Mouse (Mus musculus) cerebellum, postnatal 10 days (tissue): ENCODE measurements around the gene Gm42791.

ENCODE experiments used
- DNase-seq, 2 experiments: peaks; one replicate each; pipeline ENCODE4 v3.0.0; 2021; ENCODE audit warnings: mixed read lengths in 2 of 2

The Gm42791 gene

DNA sequence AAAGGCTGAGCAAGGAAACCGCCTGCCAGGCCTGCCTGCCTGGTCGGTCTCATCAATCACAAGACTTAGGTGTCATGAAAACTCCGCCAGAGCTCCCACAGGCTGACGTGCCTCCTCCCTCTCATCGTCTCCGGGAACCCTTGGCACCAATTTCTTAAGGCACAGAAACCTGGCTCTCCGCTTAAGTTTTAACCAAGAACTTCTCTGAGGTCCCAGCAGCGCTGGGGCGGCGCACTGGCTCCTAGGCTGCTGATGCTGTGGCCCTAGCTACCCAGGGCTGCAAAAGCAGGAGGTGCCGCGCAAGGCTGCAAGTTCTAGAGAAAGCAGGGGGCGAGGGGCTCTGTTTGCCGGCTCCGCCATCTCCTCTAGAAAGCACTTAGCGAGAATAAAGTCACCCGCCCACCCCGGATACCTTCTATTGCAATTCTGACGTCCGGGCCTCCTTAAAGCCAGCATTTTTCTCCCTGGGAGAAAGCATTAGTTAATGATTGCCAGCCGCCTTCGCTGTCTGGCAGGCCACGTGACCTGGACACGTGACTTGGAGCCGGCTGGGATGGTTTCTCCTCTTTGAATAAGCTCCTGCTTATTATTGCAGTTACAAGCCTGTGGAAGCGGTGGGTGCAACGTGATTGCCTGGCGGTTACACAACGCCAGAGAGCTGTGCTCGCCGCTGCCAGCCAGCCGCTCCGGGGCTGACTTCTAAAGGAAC lies at the start of gene Gm42791:
Gm42791 (minus strand) TSS at position 442 of the 709 bp plus-strand sequence.
- peak; percentile 94 to 95 for DNase-seq

DNA sequence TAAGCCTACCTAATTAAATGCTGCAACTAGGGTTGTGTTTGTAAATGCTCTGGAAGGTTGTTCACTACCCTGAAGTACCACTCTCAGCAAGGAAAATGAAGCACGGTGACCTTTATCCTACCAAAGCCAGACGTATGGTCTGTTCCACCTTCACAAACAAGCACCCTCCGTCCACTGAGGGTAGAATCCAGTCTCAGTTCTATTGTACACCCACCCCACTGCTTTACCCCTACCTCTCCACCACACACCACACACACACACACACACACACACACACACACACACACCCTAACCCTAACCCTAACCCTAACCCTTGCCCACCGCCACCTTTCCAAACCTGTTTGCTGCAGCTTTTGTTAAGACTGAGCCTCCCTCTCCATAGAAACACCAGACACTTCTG lies 49.1 kb upstream of the Gm42791 start:
- no peak for DNase-seq

DNA sequence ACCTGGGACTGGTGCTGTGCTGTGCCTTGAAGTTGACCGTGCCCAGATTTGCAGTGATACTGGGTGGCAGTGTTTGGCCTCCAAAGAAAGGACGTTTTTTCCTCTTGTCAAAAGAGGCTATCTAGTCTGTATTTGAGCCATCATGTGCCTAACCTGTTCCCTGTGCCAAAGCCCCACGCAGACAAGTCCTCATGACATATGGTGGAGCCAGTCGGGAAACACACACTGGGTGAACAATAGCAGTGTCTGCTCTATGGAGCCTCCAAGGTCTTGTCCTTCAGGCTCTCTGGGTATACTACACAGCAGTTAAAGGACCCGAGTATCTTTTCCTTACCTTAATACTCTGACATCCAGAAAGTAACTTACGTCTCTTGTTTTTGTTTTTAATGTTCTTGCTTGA lies 48.3 kb upstream of the Gm42791 start:
- DNase-seq = peak; percentile 52 to 63

DNA sequence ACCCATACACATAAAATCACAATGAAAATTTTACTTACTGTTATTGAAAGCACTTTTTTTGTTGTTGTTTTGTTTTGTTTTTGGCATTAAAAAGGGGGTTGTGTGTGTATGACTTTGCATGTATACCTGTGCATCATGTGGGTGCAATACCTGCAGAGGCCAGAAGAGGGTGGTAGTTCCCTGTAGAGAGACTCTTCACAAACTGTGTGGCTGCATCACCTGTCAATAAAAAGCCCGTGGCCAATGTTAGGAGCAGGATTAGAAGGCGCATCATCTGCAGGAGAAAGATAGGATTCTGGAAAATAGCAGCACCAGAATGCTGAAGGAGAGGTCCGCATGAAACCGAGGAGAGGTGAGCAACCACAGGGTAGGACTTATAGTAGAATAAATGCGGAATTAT lies 44.9 kb upstream of the Gm42791 start:
- DNase-seq = peak; percentile 49 to 68

DNA sequence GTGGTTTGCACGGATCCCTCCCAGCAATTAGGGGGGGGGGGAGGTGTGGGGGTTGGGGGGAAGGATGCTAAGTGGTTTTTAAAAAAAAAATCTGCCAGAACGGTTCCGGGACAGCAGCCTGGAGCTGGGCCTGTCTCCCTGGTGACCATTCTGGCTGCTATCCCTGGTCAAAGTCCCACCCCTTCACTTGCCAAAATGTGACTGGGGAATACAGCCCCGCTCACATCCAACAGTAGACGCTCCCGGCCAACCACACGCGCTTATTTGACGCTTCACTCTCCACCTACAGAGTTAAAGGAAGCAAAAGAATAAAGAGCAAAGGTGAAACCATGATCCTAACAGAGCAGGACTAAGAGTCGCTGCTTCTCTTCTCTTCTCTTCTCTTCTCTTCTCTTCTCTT lies 42.8 kb upstream of the Gm42791 start:
- DNase-seq = peak; percentile 74 to 79

DNA sequence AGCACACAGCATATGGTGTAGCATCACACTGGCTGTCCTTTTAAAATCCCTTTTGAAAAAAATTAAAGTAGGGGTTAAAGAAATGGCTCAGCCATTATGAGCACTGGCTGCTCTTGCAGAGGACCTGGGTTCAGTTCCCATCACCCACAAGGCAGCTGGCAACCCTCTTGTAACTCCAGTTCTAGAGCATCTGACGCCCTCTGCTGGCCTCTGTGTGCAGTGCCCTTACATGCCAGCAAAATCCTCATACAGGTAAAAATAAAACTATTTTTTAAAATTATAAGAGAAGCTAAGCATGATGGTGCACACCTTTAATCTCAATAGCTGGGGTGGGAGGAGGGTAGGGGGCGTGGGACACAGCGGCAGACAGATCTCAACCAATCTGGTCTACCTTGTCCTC lies 42.0 kb upstream of the Gm42791 start:
- no peak for DNase-seq

DNA sequence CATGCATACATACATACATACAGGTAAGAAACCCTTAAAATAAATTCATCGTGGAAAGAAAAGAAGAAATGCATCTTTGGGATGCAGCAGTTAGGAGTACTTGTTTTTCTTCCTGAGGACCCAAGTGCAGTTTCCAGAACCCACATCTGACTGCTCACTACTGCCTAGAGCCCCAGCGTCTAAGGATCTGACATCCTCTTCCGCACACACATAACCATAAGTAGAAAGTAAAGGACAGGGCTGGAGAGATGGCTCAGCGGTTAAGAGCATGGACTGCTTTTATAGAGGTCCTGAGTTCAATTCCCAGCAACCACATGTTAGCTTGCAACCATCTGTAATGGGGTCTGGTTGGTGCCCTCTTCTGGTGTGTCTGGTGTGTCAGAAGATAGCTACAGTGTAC lies 37.5 kb upstream of the Gm42791 start:
- no peak for DNase-seq

DNA sequence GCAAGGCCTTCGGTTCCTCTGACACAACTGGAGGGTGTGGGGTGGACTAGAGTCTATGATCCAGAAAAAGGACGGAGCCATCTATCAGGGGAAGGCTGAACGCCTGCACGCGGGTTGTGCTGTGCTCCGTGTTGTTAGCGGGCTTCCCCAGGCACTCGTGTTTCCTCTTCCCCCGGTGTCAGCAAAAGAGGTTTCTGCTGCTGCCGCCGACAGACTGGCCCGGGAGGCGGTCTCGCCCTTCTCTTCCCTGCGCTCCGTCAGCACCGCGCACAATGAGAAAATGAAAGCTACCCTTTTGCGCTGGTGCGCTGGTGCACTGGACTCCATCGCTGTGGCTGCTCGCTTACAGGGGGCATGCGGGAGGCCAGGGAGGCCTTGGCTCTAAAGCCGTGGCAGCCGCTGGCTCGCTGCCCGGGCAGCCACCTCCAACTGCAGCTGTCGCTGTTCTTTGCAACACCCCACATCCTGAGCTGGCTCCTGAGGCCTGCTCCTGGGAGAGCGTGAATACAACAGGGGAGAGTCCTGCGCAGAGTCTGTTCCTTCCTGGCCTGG lies 36.3 kb upstream of the Gm42791 start:
- DNase-seq = peak; percentile 82 to 87

DNA sequence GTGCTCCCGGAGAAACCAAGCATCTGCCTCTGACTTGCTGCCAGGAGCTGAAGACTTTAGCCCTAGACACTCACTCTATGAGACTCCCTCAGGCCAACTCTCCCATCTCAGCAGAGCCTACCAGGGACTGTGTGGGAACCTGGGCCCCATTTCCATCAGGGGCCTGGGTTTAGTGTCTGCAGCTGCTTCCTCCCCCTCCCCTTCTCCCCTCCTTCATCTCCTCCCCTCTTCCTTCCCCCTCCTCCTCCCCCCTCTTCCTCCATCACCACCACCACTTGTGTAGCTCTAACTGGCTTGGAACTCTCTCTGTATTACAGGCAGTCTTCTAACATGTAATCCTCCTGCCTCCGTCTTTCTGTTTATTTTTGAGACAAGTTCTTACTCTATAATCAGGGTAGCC lies 35.2 kb upstream of the Gm42791 start:
- DNase-seq = no peak

DNA sequence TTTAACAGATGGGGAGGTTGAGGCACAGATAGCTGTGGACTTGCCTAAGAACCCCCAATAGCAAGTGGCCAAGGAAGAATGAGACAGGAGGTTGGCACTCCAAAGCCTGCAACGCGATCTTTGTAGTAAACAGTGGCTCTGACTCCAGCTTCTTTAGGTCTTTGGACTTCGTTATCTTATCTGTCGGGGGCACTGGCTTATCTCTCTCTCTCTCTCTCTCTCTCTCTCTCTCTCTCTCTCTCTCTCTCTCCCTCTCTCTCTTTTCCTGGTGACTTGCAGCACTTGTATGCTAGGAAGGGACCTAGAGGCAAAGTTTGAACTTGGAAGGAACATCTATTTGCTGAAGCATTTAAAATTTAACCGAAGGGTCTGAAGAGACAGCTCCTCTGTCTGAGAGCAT lies 33.4 kb upstream of the Gm42791 start:
- DNase-seq = no peak

DNA sequence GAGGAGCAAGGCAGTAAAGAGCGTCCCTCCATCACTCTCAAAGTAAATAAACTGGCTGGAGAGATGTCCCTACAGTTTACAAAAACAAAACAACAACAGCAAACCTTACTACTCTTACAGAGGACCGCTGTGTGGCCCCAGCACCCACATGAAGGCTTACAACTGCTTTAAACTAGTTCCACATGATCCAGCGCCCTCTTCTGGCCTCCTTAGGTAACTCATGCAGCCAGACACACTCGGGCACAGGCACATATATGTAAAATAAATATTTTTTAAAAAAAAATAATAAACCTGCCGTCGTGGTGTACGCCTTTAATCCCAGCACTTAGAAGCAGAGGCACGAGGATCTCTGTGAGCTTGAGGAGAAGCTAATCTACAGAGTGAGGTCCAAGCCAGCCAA lies 32.4 kb upstream of the Gm42791 start:
- no peak for DNase-seq

DNA sequence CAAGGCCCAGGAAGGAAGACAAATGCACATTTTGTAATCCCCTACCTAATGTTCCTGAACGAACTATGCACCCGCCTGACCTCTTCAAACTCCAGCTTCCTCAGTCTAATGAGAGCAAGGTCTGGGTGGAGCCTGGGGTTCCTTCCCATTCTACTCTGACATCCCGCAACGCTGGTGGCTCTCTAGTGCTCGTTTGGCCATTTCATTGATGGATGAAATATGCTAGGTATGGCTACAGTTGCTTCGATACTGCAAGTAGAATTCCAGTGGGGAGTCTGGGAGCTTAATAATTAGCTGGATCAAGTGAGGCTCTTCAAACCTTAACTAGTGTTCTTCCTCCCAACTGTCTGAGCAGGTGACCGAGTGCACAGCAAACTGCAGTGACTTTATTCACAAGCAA lies 26.2 kb upstream of the Gm42791 start:
- no peak for DNase-seq

DNA sequence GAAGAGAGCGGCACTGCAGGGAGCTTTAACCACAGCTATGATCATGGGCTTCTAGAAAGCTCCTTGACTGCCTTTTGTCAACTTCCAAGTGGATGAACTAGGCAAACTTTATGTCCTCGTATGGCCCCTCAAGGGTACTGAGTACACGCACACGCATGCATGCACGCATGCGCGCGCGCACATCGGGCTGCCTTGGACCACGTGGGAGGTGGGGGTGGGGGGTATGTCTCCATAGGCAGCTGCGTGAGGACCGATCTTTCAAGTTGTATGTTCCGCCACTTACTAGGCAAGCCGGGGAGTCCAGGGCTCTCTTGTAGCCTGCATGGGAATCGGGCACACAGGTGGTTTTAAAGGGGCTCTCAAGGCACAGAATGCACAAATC lies 25.7 kb upstream of the Gm42791 start:
- DNase-seq = no peak

DNA sequence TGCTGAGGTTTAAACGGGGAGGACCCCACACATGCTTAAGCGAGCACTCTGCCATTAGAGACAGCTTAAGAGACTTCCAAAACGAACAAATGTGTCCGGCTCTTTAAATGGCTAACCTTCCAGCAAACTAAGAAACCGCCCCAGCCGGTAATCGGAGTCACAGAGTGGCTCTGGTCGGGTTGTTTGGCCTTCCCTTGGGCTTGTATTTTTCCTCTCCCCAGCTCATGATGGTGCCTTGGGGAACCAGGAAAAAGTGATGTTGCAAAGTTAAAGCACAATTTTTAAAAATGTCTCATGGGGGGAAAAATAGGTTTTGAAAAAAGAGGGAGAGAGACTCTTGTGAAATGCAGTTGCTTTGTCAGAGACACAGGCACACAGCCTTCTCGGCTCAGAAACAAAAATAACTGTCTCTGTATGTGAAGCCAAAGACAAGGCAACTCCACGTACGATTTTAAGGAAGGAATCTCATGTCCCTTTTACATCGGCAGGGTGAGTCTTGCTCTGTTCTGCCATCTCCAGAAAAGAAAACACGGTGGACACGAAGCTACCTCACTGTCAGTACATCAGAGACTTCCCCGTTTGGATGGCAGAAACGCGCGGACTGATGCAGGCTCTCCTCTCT lies 25.2 kb upstream of the Gm42791 start:
- no peak for DNase-seq

DNA sequence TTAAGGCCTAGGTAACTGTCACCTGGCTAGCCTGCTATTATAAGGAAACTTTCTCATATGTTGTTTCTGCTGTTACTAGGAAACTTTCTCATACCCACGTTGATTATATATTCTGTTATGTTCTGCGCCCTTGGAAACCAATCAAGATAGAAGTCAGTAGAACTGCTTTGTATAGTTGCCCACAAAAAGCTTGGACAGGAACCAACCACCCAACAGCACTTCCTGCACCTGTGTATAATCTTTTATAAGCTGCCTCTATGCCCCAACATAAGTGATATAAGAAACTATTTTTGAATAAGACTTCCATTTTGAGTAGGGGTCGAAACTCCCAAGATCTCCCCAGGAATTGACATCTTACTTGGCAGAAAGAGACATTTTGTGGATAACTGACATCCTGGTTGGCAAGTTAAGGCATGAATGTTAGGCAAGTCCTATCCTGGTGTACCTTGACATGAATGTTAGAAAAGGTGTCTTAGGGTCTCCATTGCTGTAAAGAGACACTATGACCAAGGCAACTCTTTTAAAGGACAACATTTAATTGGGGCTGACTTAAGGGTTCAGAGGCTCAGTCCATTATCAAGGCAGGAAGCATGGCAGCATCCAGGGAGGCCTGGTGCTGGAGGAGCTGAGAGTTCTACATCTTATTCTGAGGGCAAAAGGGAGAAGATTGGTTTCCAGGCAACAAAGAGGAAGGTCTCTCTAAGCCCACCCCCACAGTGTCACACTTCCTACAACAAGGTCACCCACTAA lies 22.9 kb upstream of the Gm42791 start:
- no peak for DNase-seq

DNA sequence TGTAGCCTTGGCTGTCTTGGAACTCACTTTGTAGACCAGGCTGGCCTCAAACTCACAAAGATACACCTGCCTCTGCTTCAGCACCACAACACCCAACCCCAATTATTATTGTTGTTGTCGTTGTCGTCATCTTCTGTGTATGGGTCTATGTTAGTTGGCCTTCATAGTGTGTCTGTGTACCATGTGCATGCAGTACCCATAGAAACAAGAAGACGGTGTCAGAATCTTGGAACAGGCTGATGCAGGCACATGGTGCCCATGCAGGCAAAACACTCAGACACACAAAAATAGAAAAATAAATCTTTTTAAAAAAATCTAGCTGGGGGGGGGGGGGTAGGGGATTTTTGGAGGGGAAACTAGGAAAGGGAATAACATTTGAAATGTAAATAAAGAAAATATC lies 22.2 kb upstream of the Gm42791 start:
- no peak for DNase-seq

DNA sequence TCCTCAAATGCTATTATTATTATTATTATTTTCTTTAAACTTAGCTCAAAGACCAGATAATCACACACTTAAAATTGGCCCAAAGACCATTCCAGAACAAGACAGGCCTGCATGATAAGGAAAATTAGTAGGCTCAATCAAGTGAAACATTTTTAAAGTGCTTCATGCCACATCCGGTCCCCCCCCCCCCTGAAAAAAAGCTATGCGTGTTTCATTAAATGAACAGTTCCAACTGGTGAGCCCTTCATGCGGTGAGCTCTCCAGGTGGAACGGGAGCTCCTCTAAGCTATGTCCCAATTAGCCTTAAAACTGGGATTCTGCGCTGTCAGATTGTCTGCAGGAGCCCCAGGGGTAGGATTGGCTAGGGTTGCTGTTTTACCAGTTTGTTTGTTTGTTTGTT lies 21.3 kb upstream of the Gm42791 start:
- no peak for DNase-seq

DNA sequence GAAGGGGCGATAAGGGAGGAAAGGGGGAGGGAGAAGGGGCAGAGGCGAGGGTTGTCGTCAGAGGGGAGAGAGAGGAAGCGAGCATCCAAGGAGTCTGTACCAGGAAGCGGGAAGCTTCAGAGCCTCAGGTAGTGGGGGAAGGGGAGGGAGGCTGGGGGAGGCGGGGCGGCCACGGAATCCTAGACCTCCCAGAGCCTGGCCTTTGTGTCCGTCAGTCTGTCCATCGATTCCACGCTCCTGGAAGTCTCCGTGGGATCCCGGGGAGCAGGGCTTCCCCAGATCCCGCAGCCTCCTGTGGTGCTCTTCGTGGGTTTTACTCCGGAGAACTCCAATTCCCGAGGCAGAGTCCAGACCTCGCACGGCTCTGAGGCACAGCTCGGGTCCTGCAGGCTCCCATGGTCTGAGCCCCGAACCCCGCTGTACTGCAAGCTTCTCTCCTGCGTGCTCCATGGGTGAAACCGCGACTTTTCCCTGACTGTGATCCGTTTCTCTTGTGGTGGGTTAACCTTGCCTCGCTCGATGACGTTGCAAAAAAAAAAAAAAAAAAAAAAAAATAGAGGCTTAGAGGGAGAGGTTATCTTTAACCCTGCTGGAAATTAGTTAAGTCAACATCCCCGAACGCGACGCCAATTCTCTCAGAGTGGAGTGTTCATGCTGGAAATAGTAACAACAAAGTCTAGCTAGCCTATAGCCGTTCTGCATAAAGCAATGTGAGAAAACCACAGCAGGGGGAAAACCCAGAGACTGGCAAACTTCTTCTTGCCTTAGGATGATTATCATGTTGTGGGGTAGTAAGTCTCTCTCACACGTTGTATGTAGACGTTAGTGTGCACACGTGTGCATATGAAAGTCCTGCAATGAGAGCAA lies 20.6 kb upstream of the Gm42791 start:
- DNase-seq = peak; percentile 31 to 34

DNA sequence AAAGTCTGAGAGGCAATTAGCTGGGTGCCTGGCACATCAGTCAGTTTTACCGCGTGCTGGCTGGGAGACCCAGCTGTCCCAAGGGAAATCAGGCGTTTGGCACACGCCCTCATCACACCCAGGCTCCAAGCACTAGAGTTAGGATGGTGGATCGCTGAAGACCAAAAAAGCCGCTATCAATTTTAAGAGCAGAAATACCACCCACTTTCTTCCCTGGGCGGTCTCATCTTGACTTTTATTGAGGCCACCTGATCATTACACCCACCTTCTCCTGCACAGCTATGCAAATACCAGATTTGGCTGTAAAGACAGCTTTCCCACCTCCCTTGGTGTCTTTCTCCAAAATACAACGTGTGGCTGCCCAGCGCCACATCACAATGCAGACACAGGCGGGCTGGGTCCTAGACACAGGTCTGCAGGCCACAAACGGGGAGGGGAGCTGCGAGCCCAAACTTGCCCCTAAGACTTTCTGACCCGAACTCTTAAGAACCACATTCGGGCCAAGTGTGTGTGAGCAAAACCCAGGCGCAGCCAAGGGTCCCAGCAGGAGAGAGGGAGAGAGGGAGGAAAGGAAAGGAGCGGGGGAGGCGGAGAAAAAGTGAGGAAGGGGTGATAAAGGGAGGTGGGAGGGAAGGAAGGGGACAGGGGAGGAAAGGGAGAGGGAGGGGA lies 19.8 kb upstream of the Gm42791 start:
- DNase-seq = no peak

DNA sequence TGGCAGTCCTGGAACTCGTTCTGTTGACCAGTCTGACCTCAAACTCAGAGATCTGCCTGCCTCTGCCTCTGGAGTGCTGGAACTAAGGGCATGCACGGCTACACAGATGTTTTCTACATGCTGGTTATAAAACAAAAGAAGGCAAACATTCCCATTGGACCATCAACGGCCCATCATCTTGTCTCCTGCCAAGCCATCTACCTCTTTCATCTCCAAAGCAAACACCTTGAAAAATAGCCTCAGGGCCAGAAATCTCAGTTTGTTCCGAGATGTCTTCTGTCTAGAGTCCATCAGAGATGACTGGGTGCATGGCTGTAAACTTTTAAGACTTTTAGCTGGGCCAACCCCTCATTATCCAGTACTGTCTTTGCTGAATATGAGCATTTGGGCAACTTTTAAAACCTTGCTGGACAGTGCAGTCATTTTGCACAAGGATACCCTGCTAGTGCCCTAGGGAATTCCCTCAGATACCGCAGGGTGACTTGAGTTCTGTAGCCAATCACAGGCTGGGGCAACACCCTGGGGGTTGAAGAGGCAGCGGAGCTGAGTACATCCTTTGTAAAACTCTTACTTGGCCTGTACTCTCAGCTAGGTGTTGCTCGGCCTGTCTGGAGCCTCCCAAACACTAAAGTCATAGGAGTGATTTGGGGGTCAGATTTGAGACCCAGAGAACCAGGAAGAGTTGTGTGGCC lies 19.0 kb upstream of the Gm42791 start:
- DNase-seq = no peak

DNA sequence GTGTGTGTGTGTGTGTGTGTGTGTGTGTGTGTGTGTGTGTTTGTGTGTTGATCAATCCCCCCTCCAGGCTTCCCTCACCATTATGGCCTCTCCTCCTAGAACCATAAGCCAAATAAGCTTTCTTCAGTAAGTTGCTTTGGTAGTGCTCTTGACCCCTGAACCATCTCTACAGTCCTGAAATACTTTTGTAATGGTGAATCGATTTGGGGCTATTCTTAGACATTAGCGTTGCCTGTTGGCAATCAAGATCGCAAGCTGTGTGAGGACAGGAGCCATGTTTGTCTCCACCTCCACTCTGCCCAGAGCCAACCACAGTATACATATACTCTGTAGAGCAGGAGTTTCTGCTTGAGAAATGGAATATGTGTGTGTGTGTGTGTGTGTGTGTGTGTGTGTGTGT lies 14.2 kb upstream of the Gm42791 start:
- no peak for DNase-seq

DNA sequence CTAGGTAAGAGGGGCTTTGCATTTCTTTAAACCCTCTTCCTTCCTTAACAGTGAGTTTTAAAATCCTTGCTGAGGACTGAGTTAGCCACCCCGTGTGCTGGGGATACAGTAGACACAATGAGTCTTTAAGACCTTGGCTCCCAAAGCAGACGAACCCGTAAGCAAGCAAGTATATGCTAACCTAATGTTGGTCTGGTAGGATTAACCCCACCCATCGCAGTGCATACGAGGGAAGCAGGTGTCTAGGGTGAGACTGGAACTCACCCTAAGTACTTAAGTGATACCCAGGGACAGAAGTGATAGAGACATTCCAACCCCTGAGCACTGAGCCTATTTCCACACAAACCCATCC lies 12.3 kb upstream of the Gm42791 start:
- no peak for DNase-seq
